Mouse (Mus musculus): ENCODE measurements at regions not wholly inside any gene's neighbourhood (a gene's known extent, or its start where the extent isn't known, plus 50 kb on each side); places are given as distances from the start of the nearest gene placed in this dataset.

DNA sequence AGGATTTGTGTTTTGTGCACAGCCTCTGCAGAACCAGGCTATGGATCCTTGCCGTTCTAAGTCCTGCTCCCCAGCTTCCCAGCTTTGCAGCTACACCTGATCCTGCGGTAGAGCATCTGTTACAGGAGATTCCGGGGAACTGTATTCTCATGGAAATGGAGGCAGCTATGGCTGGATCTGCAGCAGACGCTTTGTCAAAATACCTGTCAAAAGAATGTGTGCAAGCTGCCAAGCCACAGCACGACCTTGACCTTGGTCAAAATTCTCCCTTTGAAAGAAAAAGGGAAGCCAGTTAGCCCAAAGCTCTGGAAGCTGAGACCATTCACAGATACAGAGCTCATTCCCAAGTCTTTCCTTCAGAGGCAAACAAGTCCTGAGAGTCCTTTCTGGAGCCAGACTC lies 255.3 kb downstream of the Med13l start:
- Histone ChIP-seq H3K4me1 (no peaks in the 10 kb centered on the region), H3K4me2 (replicated peaks) (no peak overlapping the region), H3K27me3 (replicated peaks) (no peaks in the 10 kb centered on the region), H3K4me3 (no peak overlapping the region), H3K9ac (no peak overlapping the region), H3K36me3 (no peaks in the 10 kb centered on the region), H3K9me3 (no peaks in the 10 kb centered on the region), H3K27ac (no peak overlapping the region)
- WGBS = 71% methylated on average over 5 of the region's 5 CpGs
- no peak for ATAC-seq (ENCODE audit: low FRiP score, low read depth)

DNA sequence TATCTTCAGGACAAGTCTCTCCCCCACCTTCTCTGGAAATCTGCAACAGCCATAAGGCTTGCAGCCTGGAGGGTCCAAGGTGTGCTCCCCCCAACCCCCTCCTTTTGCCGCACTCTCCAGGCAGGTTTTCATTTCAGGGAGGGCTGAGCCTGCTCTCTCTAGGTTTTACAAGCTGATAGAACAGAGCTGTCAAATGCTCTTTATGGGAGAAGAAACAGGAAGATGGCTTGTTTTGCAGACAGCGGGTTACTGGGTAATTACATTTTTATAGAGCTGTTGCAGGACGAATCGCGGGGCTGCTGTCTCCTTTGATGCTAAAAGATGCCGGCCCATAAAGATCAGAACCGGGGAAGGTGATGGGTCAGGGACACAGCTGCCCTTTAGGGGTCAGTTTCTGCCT lies 257.8 kb downstream of the Med13l start:
- Histone ChIP-seq H3K4me3 (no peak overlapping the region), H3K9ac (no peak overlapping the region), H3K4me1 (no peaks in the 10 kb centered on the region), H3K4me2 (replicated peaks) (no peak overlapping the region), H3K27me3 (replicated peaks) (no peaks in the 10 kb centered on the region), H3K36me3 (no peaks in the 10 kb centered on the region), H3K27ac (no peak overlapping the region), H3K9me3 (peaks cover 6% of the 10 kb centered on the region; the same call in 1 of the 2 replicates)
- 21% methylated on average over 7 of the region's 7 CpGs for WGBS
- ATAC-seq (ENCODE audit: low FRiP score, low read depth) = no peak

DNA sequence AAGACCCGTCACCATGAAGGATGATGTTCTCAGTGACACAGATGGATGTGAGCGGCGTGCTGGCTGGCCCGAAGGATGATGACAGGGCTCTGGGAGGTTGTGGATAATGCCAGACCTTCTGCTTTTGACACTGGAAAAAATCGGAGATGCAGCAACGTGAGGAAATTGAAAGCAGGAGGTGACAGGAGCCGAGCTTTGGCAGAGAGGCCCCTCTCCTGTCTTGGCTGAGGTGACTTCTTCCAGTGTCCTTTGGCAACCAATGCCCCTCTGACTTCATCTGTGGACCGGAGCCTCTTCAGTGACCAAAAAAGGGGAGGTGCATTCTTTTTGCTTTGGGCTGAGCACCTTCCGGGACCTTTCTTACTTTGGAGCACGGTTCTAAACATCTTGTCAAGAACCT lies 264.3 kb downstream of the Med13l start:
- WGBS = 89% methylated on average over 10 of the region's 10 CpGs
- H3K9ac ChIP-seq = no peak overlapping the region
- H3K36me3 ChIP-seq = no peaks in the 10 kb centered on the region
- no peak overlapping the region for H3K4me2 ChIP-seq (replicated peaks)
- no peaks in the 10 kb centered on the region for H3K27me3 ChIP-seq (replicated peaks)
- no peaks in the 10 kb centered on the region for H3K4me1 ChIP-seq
- no peak overlapping the region for H3K4me3 ChIP-seq
- H3K9me3 ChIP-seq = peaks cover 6% of the 10 kb centered on the region; the same call in 1 of the 2 replicates
- no peak for ATAC-seq (ENCODE audit: low FRiP score, low read depth)
- no peak overlapping the region for H3K27ac ChIP-seq

DNA sequence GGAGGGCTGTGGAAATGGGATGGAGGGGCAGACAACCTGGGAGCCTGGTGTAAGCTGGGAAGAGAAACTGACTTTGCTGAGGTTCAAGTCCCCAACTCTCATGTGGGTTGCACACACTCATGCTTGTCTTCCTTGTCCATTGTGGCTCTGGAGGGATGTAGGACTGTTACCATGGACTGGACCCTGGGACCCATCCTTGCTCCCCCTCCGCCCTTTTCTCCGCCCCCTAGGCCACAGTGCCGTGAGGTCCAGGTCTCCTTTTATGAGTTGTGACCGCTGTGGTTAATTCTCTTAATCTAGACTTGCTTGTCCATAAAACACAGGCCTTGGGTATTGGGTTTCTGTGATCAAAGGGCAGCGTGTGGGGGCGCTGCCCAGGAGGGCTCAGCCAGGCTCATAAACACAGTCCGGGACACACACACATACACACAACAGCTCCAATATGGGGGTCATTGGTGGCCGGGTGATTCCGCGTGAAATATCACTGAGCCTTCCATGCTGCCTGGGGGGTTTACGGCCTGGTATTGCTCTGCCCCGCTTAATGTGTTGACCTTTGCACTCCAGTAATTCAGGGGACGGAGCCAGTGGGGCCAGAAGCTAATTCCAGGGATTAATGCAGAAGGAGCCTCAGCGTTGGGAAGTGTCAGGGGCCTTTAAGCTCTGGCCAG lies 268.7 kb downstream of the Med13l start:
- no peaks in the 10 kb centered on the region for H3K9me3 ChIP-seq

DNA sequence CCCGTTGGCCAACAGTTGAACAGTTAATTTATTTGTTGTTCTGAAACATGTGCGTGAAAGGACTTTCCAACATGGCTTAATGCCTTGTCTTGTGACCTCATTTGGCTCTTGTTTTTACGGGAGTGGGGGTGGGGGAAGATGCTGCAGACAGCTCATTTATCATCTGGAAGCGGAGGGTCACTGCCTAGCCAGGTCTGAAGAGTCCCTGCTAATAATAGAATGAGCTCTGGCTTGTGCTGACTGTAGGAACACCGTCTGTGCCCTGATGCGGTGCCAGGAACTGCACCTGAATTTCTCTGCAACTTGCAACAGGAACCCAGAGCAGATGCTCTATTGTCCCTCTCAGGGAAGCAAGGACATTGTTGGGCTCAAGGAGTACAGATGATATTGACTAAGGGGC lies 272.2 kb downstream of the Med13l start:
- H3K9me3 ChIP-seq = no peaks in the 10 kb centered on the region
- 0 out of 2 replicates have a peak, but pooled peaks cover 6% of the 10 kb centered on the region for H3K4me1 ChIP-seq
- WGBS = 28% methylated on average over 6 of the region's 6 CpGs
- H3K4me2 ChIP-seq (replicated peaks) = no peak overlapping the region
- no peaks in the 10 kb centered on the region for H3K36me3 ChIP-seq
- H3K9ac ChIP-seq = no peak overlapping the region
- no peak for ATAC-seq (ENCODE audit: low FRiP score, low read depth)
- no peak overlapping the region for H3K4me3 ChIP-seq
- H3K27ac ChIP-seq = no peak overlapping the region
- no peaks in the 10 kb centered on the region for H3K27me3 ChIP-seq (replicated peaks)

More for the DNA sequence above, 268.7 kb downstream of the Med13l start:
- H3K4me2 ChIP-seq (replicated peaks) = no peak overlapping the region
- no peaks in the 10 kb centered on the region for H3K27me3 ChIP-seq (replicated peaks)
- no peak overlapping the region for H3K27ac ChIP-seq
- no peak overlapping the region for H3K9ac ChIP-seq
- no peak for ATAC-seq (ENCODE audit: low FRiP score, low read depth)
- no peak overlapping the region for H3K4me3 ChIP-seq
- WGBS = 15% methylated on average over 14 of the region's 14 CpGs
- H3K4me1 ChIP-seq = 0 out of 2 replicates have a peak, but pooled peaks cover 6% of the 10 kb centered on the region
- H3K36me3 ChIP-seq = no peaks in the 10 kb centered on the region

GRCm38 (mm10) chr5:118834129-118834528 lies 273.6 kb downstream of the Med13l start:
- H3K4me3 ChIP-seq = no peak overlapping the region
- H3K27me3 ChIP-seq (replicated peaks) = no peaks in the 10 kb centered on the region
- WGBS = 92% methylated on average over 5 of the region's 5 CpGs
- no peaks in the 10 kb centered on the region for H3K36me3 ChIP-seq
- no peak overlapping the region for H3K27ac ChIP-seq
- H3K4me1 ChIP-seq = 0 out of 2 replicates have a peak, but pooled peaks cover 6% of the 10 kb centered on the region
- no peak overlapping the region for H3K4me2 ChIP-seq (replicated peaks)
- no peak for ATAC-seq (ENCODE audit: low FRiP score, low read depth)
- no peaks in the 10 kb centered on the region for H3K9me3 ChIP-seq
- H3K9ac ChIP-seq = no peak overlapping the region

- Histone ChIP-seq H3K4me3 (no peak overlapping the region), H3K36me3 (no peaks in the 10 kb centered on the region), H3K9me3 (no peaks in the 10 kb centered on the region), H3K9ac (no peak overlapping the region), H3K27me3 (replicated peaks) (no peaks in the 10 kb centered on the region), H3K4me2 (replicated peaks) (no peak overlapping the region), H3K4me1 (0 out of 2 replicates have a peak, but pooled peaks cover 6% of the 10 kb centered on the region), H3K27ac (no peak overlapping the region)
- no peak for ATAC-seq (ENCODE audit: low FRiP score, low read depth)
- 30% methylated on average over 1 of the region's 1 CpGs for WGBS
These were observed 276.5 kb downstream of the Med13l start for GRCm38 (mm10) chr5:118837001-118837400.

DNA sequence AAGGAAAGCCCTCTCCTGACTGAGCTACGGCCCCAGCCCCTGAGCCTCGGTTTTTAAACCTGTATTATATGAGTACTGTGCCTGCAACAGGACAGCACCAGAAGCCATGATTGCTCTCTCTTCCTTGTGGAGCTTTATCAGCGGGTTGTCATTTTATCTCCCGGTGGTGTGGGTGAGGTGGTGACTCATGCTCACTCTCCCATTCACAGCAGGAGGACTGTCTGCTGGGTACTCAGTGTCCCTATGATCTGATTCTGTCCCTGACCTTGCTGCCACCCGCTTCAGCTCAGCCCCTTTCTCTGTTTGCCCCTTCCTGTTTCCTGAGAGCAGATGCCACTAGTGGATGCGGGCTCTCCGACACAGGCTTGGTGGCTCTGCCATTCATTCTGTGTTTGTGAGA lies 277.9 kb downstream of the Med13l start:
- 76% methylated on average over 7 of the region's 7 CpGs for WGBS
- Histone ChIP-seq H3K27me3 (replicated peaks) (no peaks in the 10 kb centered on the region), H3K4me1 (no peaks in the 10 kb centered on the region), H3K9ac (no peak overlapping the region), H3K27ac (no peak overlapping the region), H3K9me3 (no peaks in the 10 kb centered on the region), H3K4me3 (no peak overlapping the region), H3K36me3 (no peaks in the 10 kb centered on the region), H3K4me2 (replicated peaks) (no peak overlapping the region)
- no peak for ATAC-seq (ENCODE audit: low FRiP score, low read depth)

GRCm38 (mm10) chr5:118839916-118840315 lies 279.4 kb downstream of the Med13l start:
- WGBS = 71% methylated on average over 5 of the region's 5 CpGs

DNA sequence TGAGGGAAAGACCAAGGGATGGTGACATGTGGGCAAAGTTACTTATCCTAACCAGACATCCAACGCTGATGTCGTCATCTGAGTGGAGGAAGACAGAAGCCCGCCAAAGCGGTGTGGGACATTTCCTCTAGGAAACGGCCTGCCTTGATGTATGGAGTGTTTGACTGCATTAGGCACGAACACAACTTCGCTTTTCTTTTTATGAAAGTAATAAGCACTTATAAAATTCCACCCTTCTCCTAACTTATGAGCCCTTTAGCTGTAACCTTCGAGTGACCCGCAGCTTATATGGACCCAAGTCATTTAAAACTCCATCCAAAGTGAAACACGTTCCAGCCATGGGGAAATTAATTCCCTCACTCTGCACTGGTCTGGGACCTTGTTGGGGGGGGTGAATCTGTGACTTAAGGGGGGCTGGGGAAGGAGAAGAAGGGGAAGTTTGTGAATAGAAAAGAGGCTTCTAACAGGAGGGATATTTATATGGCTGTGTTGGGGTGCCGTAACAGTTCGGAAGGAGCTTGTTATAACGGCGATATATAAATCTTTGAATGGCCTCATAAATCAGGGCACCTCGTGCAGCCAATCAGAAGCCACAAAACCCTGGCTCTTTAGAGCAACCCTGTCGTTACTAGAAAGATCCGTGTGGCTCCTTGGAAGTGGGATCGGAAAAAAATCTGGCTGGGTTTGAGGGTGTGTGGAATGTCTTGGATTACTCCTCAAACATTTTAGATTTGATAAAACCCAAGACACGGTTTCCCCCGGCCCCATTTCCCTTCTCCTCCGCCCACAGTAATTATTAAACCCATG lies 280.9 kb downstream of the Med13l start:
- Histone ChIP-seq H3K9me3 (no peaks in the 10 kb centered on the region), H3K4me1 (no peaks in the 10 kb centered on the region), H3K27me3 (replicated peaks) (no peaks in the 10 kb centered on the region), H3K4me2 (replicated peaks) (no peak overlapping the region), H3K36me3 (no peaks in the 10 kb centered on the region), H3K9ac (no peak overlapping the region), H3K27ac (no peak overlapping the region), H3K4me3 (no peak overlapping the region)
- no peak for ATAC-seq (ENCODE audit: low FRiP score, low read depth)
- WGBS = 76% methylated on average over 21 of the region's 21 CpGs

More at GRCm38 (mm10) chr5:118839916-118840315, 279.4 kb downstream of the Med13l start:
- no peaks in the 10 kb centered on the region for H3K27me3 ChIP-seq (replicated peaks)
- no peaks in the 10 kb centered on the region for H3K36me3 ChIP-seq
- H3K27ac ChIP-seq = no peak overlapping the region
- ATAC-seq (ENCODE audit: low FRiP score, low read depth) = no peak
- no peak overlapping the region for H3K9ac ChIP-seq
- H3K4me2 ChIP-seq (replicated peaks) = no peak overlapping the region
- H3K4me3 ChIP-seq = no peak overlapping the region
- no peaks in the 10 kb centered on the region for H3K9me3 ChIP-seq
- H3K4me1 ChIP-seq = no peaks in the 10 kb centered on the region

GRCm38 (mm10) chr5:118842017-118842396 lies 281.5 kb downstream of the Med13l start:
- ATAC-seq (ENCODE audit: low FRiP score, low read depth) = no peak
- Histone ChIP-seq H3K9me3 (no peaks in the 10 kb centered on the region), H3K4me1 (no peaks in the 10 kb centered on the region), H3K9ac (no peak overlapping the region), H3K4me3 (no peak overlapping the region), H3K27ac (no peak overlapping the region), H3K36me3 (no peaks in the 10 kb centered on the region), H3K4me2 (replicated peaks) (no peak overlapping the region), H3K27me3 (replicated peaks) (no peaks in the 10 kb centered on the region)
- 71% methylated on average over 10 of the region's 10 CpGs for WGBS

DNA sequence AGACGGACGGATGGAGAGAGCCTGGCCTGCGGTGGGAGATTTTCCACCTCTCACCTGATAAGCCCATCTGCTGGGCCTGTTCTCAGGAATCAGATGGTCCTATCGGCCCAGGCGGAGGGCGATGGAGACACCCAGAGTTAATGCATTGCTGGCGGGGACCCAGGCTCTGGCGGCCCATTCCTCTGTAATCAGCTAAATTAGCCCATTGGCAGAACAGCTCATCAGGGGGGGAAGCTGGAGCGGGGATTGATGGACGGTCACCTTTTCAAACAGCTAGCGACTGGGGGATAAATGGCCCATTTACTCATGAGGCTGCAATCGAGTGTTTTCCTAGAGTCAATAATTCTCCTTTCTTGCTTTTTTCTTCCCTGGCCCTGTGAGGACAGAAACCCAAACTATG lies 296.5 kb downstream of the Med13l start:
- Histone ChIP-seq H3K4me3 (no peak overlapping the region), H3K9me3 (no peaks in the 10 kb centered on the region), H3K27me3 (replicated peaks) (no peaks in the 10 kb centered on the region), H3K4me2 (replicated peaks) (no peak overlapping the region), H3K4me1 (peaks cover 5% of the 10 kb centered on the region; the same call in 1 of the 2 replicates), H3K36me3 (no peaks in the 10 kb centered on the region), H3K9ac (no peak overlapping the region), H3K27ac (no peak overlapping the region)
- ATAC-seq (ENCODE audit: low FRiP score, low read depth) = no peak
- WGBS = 28% methylated on average over 12 of the region's 12 CpGs
